Mouse (Mus musculus) v-Abl transformed pro-B cells (cell line): ENCODE data around the gene Eif2ak3.

Source experiments
- in situ Hi-C, 2 experiments: fragments of 400-800 bp; cut with MboI; formaldehyde crosslinking; loops; one replicate each; pipeline ENCODE4 v1.15.1; 2025; ENCODE audit not compliant: unreplicated experiment in 2 of 2

Eif2ak3 gene

DNA sequence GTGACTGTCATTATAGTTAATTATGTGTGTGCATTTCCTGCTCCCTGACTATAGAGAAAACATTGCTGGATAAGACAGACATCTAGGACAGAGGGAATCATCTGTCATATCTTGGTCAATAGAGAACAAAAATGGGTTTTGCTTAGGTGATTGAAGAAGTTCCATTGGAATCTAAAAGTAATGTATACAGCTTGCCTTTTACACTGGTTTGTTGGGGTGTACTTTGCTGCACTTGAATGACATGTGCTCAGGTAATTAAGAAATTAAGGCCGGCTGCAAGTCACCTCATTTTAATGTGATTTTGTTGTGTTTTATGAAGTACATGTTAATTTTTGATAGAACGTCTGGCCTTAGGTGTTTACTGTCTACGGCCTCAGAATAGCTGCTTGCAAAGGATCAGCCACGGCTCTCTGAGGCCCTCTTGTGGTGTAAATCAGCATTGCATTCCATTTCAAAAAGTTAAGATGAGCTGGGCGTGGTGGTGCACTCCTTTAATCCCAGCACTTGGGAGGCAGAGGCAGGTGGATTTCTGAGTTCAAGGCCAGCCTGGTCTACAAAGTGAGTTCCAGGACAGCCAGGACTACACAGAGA lies 36.5 kb downstream of the Eif2ak3 start:
- in situ Hi-C loops: loop anchor here in 1 of 2 experiments (10.0 to 25.0 kb wide), 2 partner anchors 244 to 731 kb away; no protein-coding TSS in a partner anchor

GRCm38 (mm10) chr6:70887993-70888392 lies 43.7 kb downstream of the Eif2ak3 start:
- in situ Hi-C loops: loop anchor here in 1 of 2 experiments (10.0 to 25.0 kb wide), 2 partner anchors 237 to 724 kb away; no protein-coding TSS in a partner anchor

DNA sequence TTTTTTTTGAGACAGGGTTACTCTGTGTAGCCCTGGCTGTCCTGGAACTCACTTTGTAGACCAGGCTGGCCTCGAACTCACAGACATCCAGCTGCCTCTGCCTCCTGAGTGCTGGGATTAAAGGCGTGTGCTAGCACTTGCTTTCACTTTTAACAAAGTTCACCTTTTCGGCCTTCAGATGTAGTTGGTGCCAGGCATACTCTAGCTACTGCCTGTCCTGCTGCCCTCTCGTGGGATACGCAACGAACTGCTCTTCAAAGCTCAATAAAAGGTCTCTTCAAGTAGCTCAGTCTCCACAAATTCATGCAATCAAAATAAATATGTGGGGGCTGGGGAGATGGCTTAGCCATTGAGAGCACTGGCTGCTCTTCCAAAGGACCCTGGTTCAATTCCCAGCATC lies 53.9 kb downstream of the Eif2ak3 start:
- in situ Hi-C loops: loop anchor here (10.0 to 25.0 kb wide), 2 partner anchors 714 to 717 kb away; no protein-coding TSS in a partner anchor

DNA sequence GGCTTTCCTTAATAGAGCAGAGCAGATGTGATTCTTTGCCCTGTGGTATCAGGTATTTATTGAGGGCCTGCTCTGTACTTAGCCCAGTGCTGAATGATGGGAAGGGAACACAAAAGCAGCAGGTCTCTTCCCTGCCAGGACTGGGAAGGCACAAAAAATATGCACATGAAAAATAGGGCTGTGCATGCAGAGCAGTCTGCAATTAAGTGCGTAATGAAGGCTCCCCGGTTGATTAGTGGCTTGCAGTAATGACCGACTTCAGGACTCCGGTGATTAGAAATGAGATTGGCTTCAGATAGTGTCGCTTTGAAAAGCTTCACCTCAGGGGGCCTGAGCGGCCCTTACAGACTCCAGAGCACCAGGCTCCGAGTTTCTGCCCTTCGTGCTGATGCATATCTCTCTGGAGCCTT lies 55.3 kb downstream of the Eif2ak3 start:
- in situ Hi-C loops: loop anchor here (10.0 to 25.0 kb wide), 3 partner anchors 713 to 988 kb away; no protein-coding TSS in a partner anchor

DNA sequence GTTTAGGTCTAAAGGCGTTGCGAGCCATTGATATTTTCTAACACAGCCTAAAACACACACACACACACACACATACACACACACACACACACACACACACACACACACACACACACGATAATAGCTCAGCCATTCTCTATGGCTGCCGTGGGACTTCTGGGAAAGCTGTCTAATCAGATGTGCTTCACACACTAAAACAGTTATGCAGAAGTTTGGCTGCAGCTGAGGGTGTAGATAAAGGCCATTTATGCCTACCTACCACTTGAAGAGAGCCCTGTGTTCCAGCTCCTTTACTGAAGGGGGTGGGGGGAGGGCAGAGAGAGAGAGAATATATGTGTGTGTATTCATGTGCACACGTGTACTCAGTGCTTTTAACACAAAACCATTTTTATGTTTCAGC lies 59.4 kb downstream of the Eif2ak3 start:
- in situ Hi-C loops: loop anchor here in 1 of 2 experiments (25.0 kb wide), 1 partner anchor 984 kb away; no protein-coding TSS in a partner anchor

GRCm38 (mm10) chr6:70909572-70909971 lies 65.3 kb downstream of the Eif2ak3 start:
- in situ Hi-C loops: loop anchor here in 1 of 2 experiments (25.0 kb wide), 1 partner anchor 978 kb away; no protein-coding TSS in a partner anchor

- in situ Hi-C loops: loop anchor here in 1 of 2 experiments (25.0 kb wide), 1 partner anchor 977 kb away; no protein-coding TSS in a partner anchor
Measured at GRCm38 (mm10) chr6:70910285-70910684, 66.0 kb downstream of the Eif2ak3 start.

DNA sequence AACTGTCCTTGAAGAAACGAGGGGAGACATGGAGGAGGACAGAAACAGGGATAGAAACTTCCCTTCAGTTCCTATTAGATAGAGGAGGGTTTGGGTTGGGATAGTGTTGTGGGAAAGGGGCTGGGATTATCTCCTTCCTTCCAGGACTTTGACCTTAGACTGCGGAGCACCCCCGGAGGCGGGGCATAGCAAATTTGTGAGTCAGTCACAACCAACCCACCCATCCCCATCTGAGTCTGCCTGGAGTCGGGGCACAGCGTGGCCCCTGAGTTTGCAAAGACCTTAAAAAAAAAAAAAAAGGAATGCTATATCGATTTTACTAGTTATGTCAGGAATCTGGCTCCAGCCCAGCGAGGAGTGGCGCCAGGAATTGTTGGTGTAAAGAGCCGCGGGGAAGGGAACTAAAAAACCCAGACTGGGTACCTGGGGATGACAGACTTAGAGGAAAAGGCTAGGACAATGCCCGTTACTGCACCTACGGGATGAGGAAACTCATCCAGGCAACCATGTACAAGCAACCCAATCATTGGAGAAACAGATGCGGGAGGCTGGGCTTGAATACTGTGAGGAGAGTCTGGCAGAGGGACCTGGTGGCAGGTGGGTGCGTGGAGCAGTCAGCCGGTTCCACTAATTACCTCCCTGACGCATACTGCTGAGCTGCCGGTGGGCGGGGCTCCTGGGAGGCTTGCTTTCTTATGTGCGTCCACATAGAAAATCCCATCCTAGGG lies 67.5 kb downstream of the Eif2ak3 start:
- in situ Hi-C loops: loop anchor here in 1 of 2 experiments (25.0 kb wide), 1 partner anchor 975 kb away; no protein-coding TSS in a partner anchor

- in situ Hi-C loops: loop anchor here in 1 of 2 experiments (25.0 kb wide), 1 partner anchor 975 kb away; no protein-coding TSS in a partner anchor
Measured at GRCm38 (mm10) chr6:70912396-70912765, 68.1 kb downstream of the Eif2ak3 start.

GRCm38 (mm10) chr6:70918827-70919226 lies 74.5 kb downstream of the Eif2ak3 start, which contains the start of gene Tex37:
TSS of gene Tex37 (minus strand) at chr6:70918927.
- in situ Hi-C loops: loop anchor here in 1 of 2 experiments (25.0 kb wide), 1 partner anchor 968 kb away; no protein-coding TSS in a partner anchor

- in situ Hi-C loops: loop anchor here in 1 of 2 experiments (5.0 to 25.0 kb wide), 3 partner anchors 119 to 966 kb away; no protein-coding TSS in a partner anchor
Measured at GRCm38 (mm10) chr6:70921274-70922074, 77.2 kb downstream of the Eif2ak3 start.

- in situ Hi-C loops: no loop called here
Measured at GRCm38 (mm10) chr6:70931801-70932200, 87.5 kb downstream of the Eif2ak3 start.

GRCm38 (mm10) chr6:70953274-70953673 lies 109.0 kb downstream of the Eif2ak3 start:
- in situ Hi-C loops: loop anchor here in 1 of 2 experiments (10.0 kb wide), 1 partner anchor 412 kb away; no protein-coding TSS in a partner anchor

- in situ Hi-C loops: loop anchor here in 1 of 2 experiments (10.0 kb wide), 1 partner anchor 411 kb away; no protein-coding TSS in a partner anchor
Measured at GRCm38 (mm10) chr6:70954040-70954439, 109.7 kb downstream of the Eif2ak3 start.
